ENCODE assay signal across 30 mouse cellular contexts in the genomic region with DNA sequence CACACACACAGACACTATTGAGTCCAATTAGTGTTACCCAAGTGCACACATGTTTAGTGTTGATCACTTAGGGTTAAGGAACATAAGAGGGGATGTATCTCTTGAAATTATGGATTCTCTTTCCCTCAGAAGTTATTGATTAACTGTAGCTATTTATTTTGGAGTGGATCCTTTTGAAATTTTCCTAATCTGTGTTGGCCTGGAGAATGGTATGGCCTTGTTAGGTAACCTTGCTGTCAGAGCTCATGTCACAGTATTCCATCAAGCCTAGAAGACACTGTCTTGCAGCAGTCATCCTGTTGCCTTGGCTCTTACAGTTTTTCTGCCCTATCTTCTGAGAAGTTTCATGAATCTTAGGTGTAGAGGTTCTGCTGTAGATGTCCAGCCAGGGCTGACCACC.
"Had no signal": no experiment of that assay in that cellular context is flagged by ENCODE, and none has a peak within 500 bp of the region (broad histone marks: within the 10 kb centered on the region; RNA-seq: fewer than 3 reads in every experiment).

No protein-coding gene starts in this region.

- H3K36me3 ChIP-seq: limb, embryonic 10.5 days; limb, embryonic 12.5 days; limb, embryonic 13.5 days; limb, embryonic 15.5 days; liver, embryonic 13.5 days; liver, embryonic 15.5 days; lung, embryonic 15.5 days; midbrain, embryonic 10.5 days; midbrain, embryonic 12.5 days; midbrain, embryonic 13.5 days; midbrain, embryonic 15.5 days; neural tube, embryonic 12.5 days had no signal

- H3K4me1 ChIP-seq: limb, embryonic 12.5 days; limb, embryonic 15.5 days; liver, embryonic 13.5 days; liver, embryonic 15.5 days; lung, embryonic 15.5 days; megakaryocyte, embryonic 14.5 days; midbrain, embryonic 10.5 days; midbrain, embryonic 12.5 days; midbrain, embryonic 13.5 days; midbrain, embryonic 15.5 days; neural tube, embryonic 12.5 days had no signal

- H3K9me3 ChIP-seq: limb, embryonic 10.5 days; limb, embryonic 12.5 days; limb, embryonic 13.5 days; limb, embryonic 15.5 days; liver, embryonic 13.5 days; liver, embryonic 15.5 days; lung, embryonic 15.5 days; megakaryocyte, embryonic 14.5 days; midbrain, embryonic 10.5 days; midbrain, embryonic 12.5 days; midbrain, embryonic 13.5 days; midbrain, embryonic 15.5 days; neural tube, embryonic 12.5 days had no signal

- ATAC-seq: lung, postnatal 0 days; midbrain, embryonic 13.5 days; midbrain, embryonic 15.5 days; midbrain, embryonic 16.5 days had no signal

- H3K27me3 ChIP-seq: limb, embryonic 12.5 days; limb, embryonic 13.5 days; limb, embryonic 15.5 days; liver, embryonic 13.5 days; liver, embryonic 15.5 days; lung, embryonic 15.5 days; megakaryocyte, embryonic 14.5 days; midbrain, embryonic 12.5 days; midbrain, embryonic 13.5 days; midbrain, embryonic 15.5 days; neural tube, embryonic 12.5 days had no signal

- H3K4me2 ChIP-seq: limb, embryonic 12.5 days; limb, embryonic 13.5 days; limb, embryonic 15.5 days; liver, embryonic 13.5 days; liver, embryonic 15.5 days; lung, embryonic 14.5 days; lung, embryonic 15.5 days; midbrain, embryonic 11.5 days; midbrain, embryonic 12.5 days; midbrain, embryonic 13.5 days; midbrain, embryonic 15.5 days; neural tube, embryonic 12.5 days had no signal

- DNase-seq: layer of hippocampus, postnatal 36 days; left cerebral cortex, postnatal 4 days; liver, embryonic 13.5 days; lung, adult 18-20 months; lung, adult 2 months; lung, embryonic 14.5 days; lung, postnatal 10 days; lung, postnatal 14 days; lung, postnatal 36 days; lung, postnatal 4 days; midbrain, embryonic 14.5 days had no signal

- H3K4me3 ChIP-seq: left cerebral cortex, adult 2 months; limb, embryonic 10.5 days; limb, embryonic 12.5 days; limb, embryonic 13.5 days; limb, embryonic 15.5 days; liver, embryonic 13.5 days; liver, embryonic 15.5 days; lung, embryonic 15.5 days; megakaryocyte, embryonic 14.5 days; midbrain, embryonic 10.5 days; midbrain, embryonic 12.5 days; midbrain, embryonic 13.5 days; midbrain, embryonic 15.5 days; myocyte; neural tube, embryonic 12.5 days had no signal

- H3K27ac ChIP-seq: left cerebral cortex, adult 2 months; limb, embryonic 10.5 days; limb, embryonic 12.5 days; limb, embryonic 13.5 days; limb, embryonic 15.5 days; liver, embryonic 13.5 days; liver, embryonic 14.5 days; liver, embryonic 15.5 days; lung, embryonic 15.5 days; macrophage; midbrain, embryonic 10.5 days; midbrain, embryonic 12.5 days; midbrain, embryonic 13.5 days; midbrain, embryonic 15.5 days; neural tube, embryonic 12.5 days had no signal

- H3K9ac ChIP-seq: limb, embryonic 12.5 days; limb, embryonic 13.5 days; limb, embryonic 15.5 days; liver, embryonic 13.5 days; liver, embryonic 14.5 days; liver, embryonic 15.5 days; lung, embryonic 14.5 days; lung, embryonic 15.5 days; midbrain, embryonic 12.5 days; midbrain, embryonic 13.5 days; midbrain, embryonic 15.5 days; neural tube, embryonic 12.5 days had no signal
